Mouse (Mus musculus) forebrain, embryonic 16.5 days (tissue): Measurements from ENCODE around the gene Mlycd. TPM values are rescaled to one million over a fixed set of nuclear protein-coding genes. Genes with fewer than 3 reads are reported as not detected.

Experiments used
- ATAC-seq: fragments of 200-750 bp; cut with Nextera tagmentation; 2 replicates; pipeline ENCODE4 v1.8.0; 2017; ENCODE audit warnings: mild to moderate bottlenecking, moderate library complexity
- H3K27ac ChIP-seq: fragments of 300-500 bp; sonication (generic); 2 replicates; pipeline ENCODE4 v1.5.1; 2014; ENCODE audit warnings: low read length, control low read depth
- H3K27me3 ChIP-seq: fragments of 300-500 bp; sonication (generic); replicated peaks from 2 replicates; pipeline ENCODE4 v1.6.1; 2014; ENCODE audit warnings: low read length; ENCODE audit not compliant: control insufficient read depth, insufficient read depth
- H3K36me3 ChIP-seq: fragments of 300-500 bp; sonication (generic); 2 replicates; pipeline ENCODE4 v1.6.1; 2014; ENCODE audit not compliant: control insufficient read depth, insufficient read depth
- H3K4me1 ChIP-seq: fragments of 300-500 bp; sonication (generic); replicated peaks from 2 replicates; pipeline ENCODE4 v1.6.1; 2014; ENCODE audit warnings: low read length; ENCODE audit not compliant: control insufficient read depth, insufficient read depth
- H3K4me2 ChIP-seq: fragments of 300-500 bp; sonication (generic); 2 replicates; pipeline ENCODE4 v1.6.1; 2014; ENCODE audit warnings: mild to moderate bottlenecking, low read length, control low read depth
- H3K4me3 ChIP-seq: fragments of 300-500 bp; sonication (generic); replicated peaks from 2 replicates; pipeline ENCODE4 v1.5.1; 2014; ENCODE audit warnings: mild to moderate bottlenecking, low read length, control low read depth
- H3K9ac ChIP-seq: fragments of 300-500 bp; sonication (generic); replicated peaks from 2 replicates; pipeline ENCODE4 v1.6.1; 2014; ENCODE audit warnings: low read depth, low read length, control low read depth
- H3K9me3 ChIP-seq: fragments of 300-500 bp; sonication (generic); 2 replicates; pipeline ENCODE4 v1.6.1; 2016; ENCODE audit warnings: low read length; ENCODE audit not compliant: control insufficient read depth
- WGBS: fragments of 180-500 bp; shearing (Covaris S2); extraction: QIAGEN DNeasy Blood & Tissue Kit; methylation state at CpG from one replicate; pipeline ENCODE4 v1.1.7; 2014; 5-methylcytosine and 5-hydroxymethylcytosine counted together
- polyA plus RNA-seq: library from polyadenylated mRNA; unstranded; fragments of >200 nt; fragmentation: Nextera tagmentation; extraction: Ambion mirVana; gene quantifications from 2 replicates; pipeline ENCODE4 v1.2.1, GENCODE M21; 2015

Gene Mlycd
- polyA plus RNA-seq, 1 experiment from 2014 or later: 13.9 TPM

GRCm38 (mm10) chr8:119427634-119428349 lies 33.1 kb downstream of the Mlycd start:
- H3K27ac ChIP-seq: no peak overlapping the region
- H3K4me2 ChIP-seq: no peak overlapping the region
- 77% methylated on average over 12 of the region's 12 CpGs for WGBS
- no peak for ATAC-seq
- H3K4me1 ChIP-seq: no peaks in the 10 kb centered on the region
- no peaks in the 10 kb centered on the region for H3K36me3 ChIP-seq
- no peaks in the 10 kb centered on the region for H3K27me3 ChIP-seq
- no peak overlapping the region for H3K9ac ChIP-seq
- no peak overlapping the region for H3K4me3 ChIP-seq
- H3K9me3 ChIP-seq: no peaks in the 10 kb centered on the region

GRCm38 (mm10) chr8:119428350-119428740 lies 33.7 kb downstream of the Mlycd start:
- ATAC-seq: no peak
- WGBS: 78% methylated on average over 7 of the region's 7 CpGs
- H3K36me3 ChIP-seq: no peaks in the 10 kb centered on the region
- no peaks in the 10 kb centered on the region for H3K27me3 ChIP-seq
- H3K4me3 ChIP-seq: no peak overlapping the region
- no peak overlapping the region for H3K9ac ChIP-seq
- H3K4me2 ChIP-seq: no peak overlapping the region
- no peaks in the 10 kb centered on the region for H3K4me1 ChIP-seq
- H3K9me3 ChIP-seq: no peaks in the 10 kb centered on the region
- no peak overlapping the region for H3K27ac ChIP-seq

- H3K9ac ChIP-seq: no peak overlapping the region
- H3K27me3 ChIP-seq: no peaks in the 10 kb centered on the region
- H3K27ac ChIP-seq: no peak overlapping the region
- WGBS: 89% methylated on average over 5 of the region's 5 CpGs
- H3K4me2 ChIP-seq: no peak overlapping the region
- H3K4me3 ChIP-seq: no peak overlapping the region
- H3K4me1 ChIP-seq: no peaks in the 10 kb centered on the region
- no peaks in the 10 kb centered on the region for H3K36me3 ChIP-seq
- ATAC-seq: no peak
- H3K9me3 ChIP-seq: no peaks in the 10 kb centered on the region
Measured at GRCm38 (mm10) chr8:119428766-119429327, 34.2 kb downstream of the Mlycd start.

- WGBS: 86% methylated on average over 3 of the region's 3 CpGs
Measured at GRCm38 (mm10) chr8:119429552-119429951, 34.9 kb downstream of the Mlycd start.

GRCm38 (mm10) chr8:119430250-119430649 lies 35.6 kb downstream of the Mlycd start:
- Histone ChIP-seq H3K27ac (no peak overlapping the region), H3K27me3 (no peaks in the 10 kb centered on the region), H3K4me2 (no peak overlapping the region), H3K9ac (no peak overlapping the region), H3K9me3 (no peaks in the 10 kb centered on the region), H3K36me3 (no peaks in the 10 kb centered on the region), H3K4me3 (no peak overlapping the region), H3K4me1 (no peaks in the 10 kb centered on the region)
- WGBS: 75% methylated on average over 8 of the region's 8 CpGs
- no peak for ATAC-seq

More at GRCm38 (mm10) chr8:119429552-119429951, 34.9 kb downstream of the Mlycd start:
- H3K4me1 ChIP-seq: no peaks in the 10 kb centered on the region
- no peaks in the 10 kb centered on the region for H3K27me3 ChIP-seq
- H3K27ac ChIP-seq: no peak overlapping the region
- H3K4me2 ChIP-seq: no peak overlapping the region
- H3K9ac ChIP-seq: no peak overlapping the region
- H3K4me3 ChIP-seq: no peak overlapping the region
- no peaks in the 10 kb centered on the region for H3K9me3 ChIP-seq
- no peak for ATAC-seq
- no peaks in the 10 kb centered on the region for H3K36me3 ChIP-seq

- Histone ChIP-seq H3K4me2 (no peak overlapping the region), H3K36me3 (no peaks in the 10 kb centered on the region), H3K9ac (no peak overlapping the region), H3K4me1 (no peaks in the 10 kb centered on the region), H3K27me3 (no peaks in the 10 kb centered on the region), H3K4me3 (no peak overlapping the region), H3K9me3 (no peaks in the 10 kb centered on the region), H3K27ac (no peak overlapping the region)
- no peak for ATAC-seq
- 93% methylated on average over 7 of the region's 7 CpGs for WGBS
Measured at GRCm38 (mm10) chr8:119430690-119431089, 36.0 kb downstream of the Mlycd start.

GRCm38 (mm10) chr8:119432372-119432771 lies 37.7 kb downstream of the Mlycd start:
- Histone ChIP-seq H3K4me1 (no peaks in the 10 kb centered on the region), H3K27me3 (no peaks in the 10 kb centered on the region), H3K9me3 (no peaks in the 10 kb centered on the region), H3K36me3 (no peaks in the 10 kb centered on the region), H3K4me2 (no peak overlapping the region), H3K9ac (no peak overlapping the region), H3K27ac (no peak overlapping the region), H3K4me3 (no peak overlapping the region)
- 63% methylated on average over 3 of the region's 3 CpGs for WGBS
- ATAC-seq: no peak

GRCm38 (mm10) chr8:119433582-119434174 lies 39.0 kb downstream of the Mlycd start, which contains the start of gene Osgin1:
Osgin1 (plus strand) TSS chr8:119434124.
- H3K9me3 ChIP-seq: no peaks in the 10 kb centered on the region
- ATAC-seq: no peak
- no peak within 1 kb of the TSS for H3K9ac ChIP-seq
- H3K4me3 ChIP-seq: no peak within 1 kb of the TSS
- no peaks in the 10 kb centered on the region for H3K4me1 ChIP-seq
- no peaks in the 10 kb centered on the region for H3K36me3 ChIP-seq
- 86% methylated on average over 13 of the region's 13 CpGs for WGBS
- no peak within 1 kb of the TSS for H3K27ac ChIP-seq
- no peak within 1 kb of the TSS for H3K4me2 ChIP-seq
- no peaks in the 10 kb centered on the region for H3K27me3 ChIP-seq

- WGBS: 84% methylated on average over 6 of the region's 6 CpGs
- Histone ChIP-seq H3K27me3 (no peaks in the 10 kb centered on the region), H3K9me3 (no peaks in the 10 kb centered on the region), H3K36me3 (no peaks in the 10 kb centered on the region), H3K4me3 (no peak overlapping the region), H3K4me1 (no peaks in the 10 kb centered on the region), H3K4me2 (no peak overlapping the region), H3K9ac (no peak overlapping the region), H3K27ac (no peak overlapping the region)
- ATAC-seq: no peak
Measured at GRCm38 (mm10) chr8:119434569-119434968, 39.9 kb downstream of the Mlycd start.
